Mouse (Mus musculus) embryo, embryonic 11.5 days (tissue): ENCODE data around the gene Olfr553.
A peak's percentile ranks its signal among the peaks of the same experiment; 100 is the strongest.
"Not testable (repeated sequence)": the region's sequence is repeated elsewhere in the genome, so short reads cannot be mapped to it uniquely, and the experiment has no call there.

Experiments
- DNase-seq: peaks from one replicate; pipeline ENCODE4 v3.0.0-alpha.2; 2012; ENCODE audit warnings: low read depth, low spot score

Gene Olfr553

GRCm38 (mm10) chr7:102618118-102618517 is at the start of gene Olfr553:
TSS of gene Olfr553 (minus strand) at chr7:102618218.
- DNase-seq, result no peak

GRCm38 (mm10) chr7:102665378-102665777 is 47.4 kb upstream of the Olfr553 start:
- no peak for DNase-seq

GRCm38 (mm10) chr7:102664599-102664998 is 46.6 kb upstream of the Olfr553 start, which contains the start of gene Olfr556:
TSS of gene Olfr556 (plus strand) at chr7:102664899.
- no peak for DNase-seq

- DNase-seq, result no peak
Measured at GRCm38 (mm10) chr7:102658523-102658922, 40.5 kb upstream of the Olfr553 start, which contains the start of gene Olfr555. TSS of gene Olfr555 (plus strand) at chr7:102658823.

- not testable (repeated sequence) for DNase-seq
Measured at GRCm38 (mm10) chr7:102644945-102645344, 26.9 kb upstream of the Olfr553 start.

- no peak for DNase-seq
Measured at GRCm38 (mm10) chr7:102638132-102638531, 20.1 kb upstream of the Olfr553 start, which contains the start of gene Olfr554. TSS of gene Olfr554 (plus strand) at chr7:102638432.

- no peak for DNase-seq
Measured at GRCm38 (mm10) chr7:102636665-102637064, 18.6 kb upstream of the Olfr553 start.

- not testable (repeated sequence) for DNase-seq
Measured at GRCm38 (mm10) chr7:102620368-102620767, 2.4 kb upstream of the Olfr553 start.

- DNase-seq, result no peak
Measured at GRCm38 (mm10) chr7:102619608-102620007, 1.6 kb upstream of the Olfr553 start.

- DNase-seq, result no peak
Measured at GRCm38 (mm10) chr7:102597378-102598031, 20.5 kb downstream of the Olfr553 start, which contains the start of gene Olfr552. TSS of gene Olfr552 (plus strand) at chr7:102597770.

- DNase-seq, result no peak
Measured at GRCm38 (mm10) chr7:102591786-102592185, 26.2 kb downstream of the Olfr553 start, which contains the start of gene Olfr551. TSS of gene Olfr551 (minus strand) at chr7:102591886.

- DNase-seq, result no peak
Measured at GRCm38 (mm10) chr7:102575998-102576397, 42.0 kb downstream of the Olfr553 start.

GRCm38 (mm10) chr7:102573174-102573830 is 44.7 kb downstream of the Olfr553 start:
- DNase-seq, result no peak

GRCm38 (mm10) chr7:102571142-102571541 is 46.9 kb downstream of the Olfr553 start, which contains the start of gene Olfr550:
TSS of gene Olfr550 (plus strand) at chr7:102571442.
- DNase-seq, result no peak

- DNase-seq, result no peak
Measured at GRCm38 (mm10) chr7:102566219-102566618, 51.8 kb downstream of the Olfr553 start.

GRCm38 (mm10) chr7:102564999-102565997 is 52.7 kb downstream of the Olfr553 start, which contains the start of gene Trim21:
TSS of gene Trim21 (minus strand) at chr7:102565486.
- DNase-seq, result peak; percentile 65
